Mouse (Mus musculus) neural tube, embryonic 12.5 days (tissue): ENCODE measurements around the gene Larp1b. TPM values are rescaled to one million over a fixed set of nuclear protein-coding genes. Genes with fewer than 3 reads are reported as not detected.
"Not testable (repeated sequence)": the region's sequence is repeated elsewhere in the genome, so short reads cannot be mapped to it uniquely, and the experiment has no call there.

Source experiments
- ATAC-seq: fragments of 200-750 bp; cut with Nextera tagmentation; 2 replicates; pipeline ENCODE4 v1.8.0; 2017; ENCODE audit warnings: low read depth, mild to moderate bottlenecking, moderate TSS enrichment, moderate library complexity; ENCODE audit not compliant: low FRiP score
- H3K27ac ChIP-seq: fragments of 300-500 bp; sonication (generic); 2 replicates; pipeline ENCODE4 v1.5.1; 2016
- H3K27me3 ChIP-seq: fragments of 300-500 bp; sonication (generic); replicated peaks from 2 replicates; pipeline ENCODE4 v1.6.1; 2016; ENCODE audit warnings: mild to moderate bottlenecking
- H3K36me3 ChIP-seq: fragments of 300-500 bp; sonication (generic); 2 replicates; pipeline ENCODE4 v1.6.1; 2016; ENCODE audit warnings: mild to moderate bottlenecking
- H3K4me1 ChIP-seq: fragments of 300-500 bp; sonication (generic); 2 replicates; pipeline ENCODE4 v1.6.1; 2016
- H3K4me2 ChIP-seq: fragments of 300-500 bp; sonication (generic); replicated peaks from 2 replicates; pipeline ENCODE4 v1.6.1; 2016; ENCODE audit warnings: mild to moderate bottlenecking
- H3K4me3 ChIP-seq: fragments of 300-500 bp; sonication (generic); 2 replicates; pipeline ENCODE4 v1.5.1; 2016
- H3K9ac ChIP-seq: fragments of 300-500 bp; sonication (generic); 2 replicates; pipeline ENCODE4 v1.6.1; 2016; ENCODE audit warnings: mild to moderate bottlenecking
- H3K9me3 ChIP-seq: fragments of 300-500 bp; sonication (generic); 2 replicates; pipeline ENCODE4 v1.6.1; 2016; ENCODE audit warnings: mild to moderate bottlenecking
- WGBS: fragments of 180-500 bp; shearing (Covaris S2); methylation state at CpG from one replicate; pipeline ENCODE4 v1.1.7; 2016; 5-methylcytosine and 5-hydroxymethylcytosine counted together
- polyA plus RNA-seq: library from polyadenylated mRNA; unstranded; fragments of >200 nt; fragmentation: Nextera tagmentation; extraction: Ambion mirVana; gene quantifications from 2 replicates; pipeline ENCODE4 v1.2.1, GENCODE M21; 2016

The Larp1b gene
- polyA plus RNA-seq, result 4.3 TPM in 2 replicates

GRCm38 (mm10) chr3:40949170-40949902 lies at the start of gene Larp1b:
Larp1b (plus strand) TSS chr3:40949828.
- peak within 1 kb of the TSS; percentile 75 for H3K27ac ChIP-seq
- peaks cover 8% of the 10 kb centered on the region; the same call in 1 of the 2 replicates for H3K4me1 ChIP-seq
- H3K9me3 ChIP-seq, result no peaks in the 10 kb centered on the region
- peak within 1 kb of the TSS; percentile 97 for H3K4me2 ChIP-seq
- H3K36me3 ChIP-seq, result no peaks in the 10 kb centered on the region
- WGBS, result 2% methylated on average over 66 of the region's 66 CpGs
- peak within 1 kb of the TSS; percentile 85 for H3K9ac ChIP-seq
- ATAC-seq, result peak; percentile 96
- H3K4me3 ChIP-seq, result peak within 1 kb of the TSS; percentile 84
- H3K27me3 ChIP-seq, result peaks cover 9% of the 10 kb centered on the region

GRCm38 (mm10) chr3:40902443-40902842 lies 47.2 kb upstream of the Larp1b start, which contains the start of gene 1700034I23Rik:
1700034I23Rik (minus strand) TSS chr3:40902543.
- WGBS, result 98% methylated on average over 8 of the region's 10 CpGs
- ATAC-seq, H3K36me3 ChIP-seq, H3K9me3 ChIP-seq, H3K4me1 ChIP-seq, H3K9ac ChIP-seq, H3K4me2 ChIP-seq, H3K4me3 ChIP-seq, H3K27ac ChIP-seq, H3K27me3 ChIP-seq: not testable (repeated sequence)

- Histone ChIP-seq H3K27me3 (no peaks in the 10 kb centered on the region), H3K4me1 (no peaks in the 10 kb centered on the region), H3K4me2 (no peak overlapping the region), H3K27ac (no peak overlapping the region), H3K4me3 (no peak overlapping the region), H3K9ac (no peak overlapping the region), H3K36me3 (peaks cover 9% of the 10 kb centered on the region; the same call in 1 of the 2 replicates), H3K9me3 (no peaks in the 10 kb centered on the region)
- 93% methylated on average over 5 of the region's 5 CpGs for WGBS
- no peak for ATAC-seq
Measured at GRCm38 (mm10) chr3:40938189-40938588, 11.4 kb upstream of the Larp1b start.

- no peak for ATAC-seq
- no peak overlapping the region for H3K27ac ChIP-seq
- H3K9me3 ChIP-seq, result no peaks in the 10 kb centered on the region
- H3K27me3 ChIP-seq, result no peaks in the 10 kb centered on the region
- H3K4me3 ChIP-seq, result no peak overlapping the region
- peaks cover 5% of the 10 kb centered on the region; the same call in 1 of the 2 replicates for H3K36me3 ChIP-seq
- no peaks in the 10 kb centered on the region for H3K4me1 ChIP-seq
- WGBS, result 96% methylated on average over 4 of the region's 4 CpGs
- H3K4me2 ChIP-seq, result no peak overlapping the region
- no peak overlapping the region for H3K9ac ChIP-seq
Measured at GRCm38 (mm10) chr3:40938592-40938991, 11.0 kb upstream of the Larp1b start.

GRCm38 (mm10) chr3:40939019-40939418 lies 10.6 kb upstream of the Larp1b start:
- H3K9ac ChIP-seq, result no peak overlapping the region

GRCm38 (mm10) chr3:40949903-40950600 lies 424 bp downstream of the Larp1b start:
- H3K9me3 ChIP-seq, result no peaks in the 10 kb centered on the region
- H3K36me3 ChIP-seq, result no peaks in the 10 kb centered on the region
- peaks cover 9% of the 10 kb centered on the region for H3K27me3 ChIP-seq
- ATAC-seq, result peak; percentile 76
- peak overlapping the region; percentile 84 for H3K4me3 ChIP-seq
- H3K27ac ChIP-seq, result peak overlapping the region; percentile 75
- H3K4me1 ChIP-seq, result peaks cover 8% of the 10 kb centered on the region; the same call in 1 of the 2 replicates
- peak overlapping the region; percentile 97 for H3K4me2 ChIP-seq
- WGBS, result 0% methylated on average over 87 of the region's 118 CpGs
- H3K9ac ChIP-seq, result peak overlapping the region; percentile 85

More at GRCm38 (mm10) chr3:40939019-40939418, 10.6 kb upstream of the Larp1b start:
- no peaks in the 10 kb centered on the region for H3K27me3 ChIP-seq
- H3K4me3 ChIP-seq, result no peak overlapping the region
- H3K4me2 ChIP-seq, result no peak overlapping the region
- ATAC-seq, result no peak
- peaks cover 1% of the 10 kb centered on the region; the same call in 1 of the 2 replicates for H3K36me3 ChIP-seq
- H3K9me3 ChIP-seq, result no peaks in the 10 kb centered on the region
- no peak overlapping the region for H3K27ac ChIP-seq
- no peaks in the 10 kb centered on the region for H3K4me1 ChIP-seq

- WGBS, result under 1% methylated on average over 43 of the region's 43 CpGs
- ATAC-seq, result peak; percentile 0; the same call in 1 of the 2 replicates
- Histone ChIP-seq H3K4me2 (peak overlapping the region; percentile 97), H3K4me3 (peak overlapping the region; percentile 84), H3K27ac (no peak overlapping the region), H3K9ac (peak overlapping the region; percentile 85), H3K9me3 (no peaks in the 10 kb centered on the region), H3K36me3 (no peaks in the 10 kb centered on the region), H3K4me1 (peaks cover 8% of the 10 kb centered on the region; the same call in 1 of the 2 replicates), H3K27me3 (peaks cover 9% of the 10 kb centered on the region)
Measured at GRCm38 (mm10) chr3:40950601-40951201, 1.1 kb downstream of the Larp1b start.

- H3K9ac ChIP-seq, result no peak overlapping the region
- no peak for ATAC-seq
- peaks cover 8% of the 10 kb centered on the region; the same call in 1 of the 2 replicates for H3K4me1 ChIP-seq
- H3K36me3 ChIP-seq, result no peaks in the 10 kb centered on the region
- H3K4me2 ChIP-seq, result peak overlapping the region; percentile 97
- 9% methylated on average over 7 of the region's 7 CpGs for WGBS
- H3K27me3 ChIP-seq, result peaks cover 9% of the 10 kb centered on the region
- H3K4me3 ChIP-seq, result no peak overlapping the region
- H3K9me3 ChIP-seq, result no peaks in the 10 kb centered on the region
- H3K27ac ChIP-seq, result no peak overlapping the region
Measured at GRCm38 (mm10) chr3:40951365-40951764, 1.7 kb downstream of the Larp1b start.

GRCm38 (mm10) chr3:40952606-40953005 lies 3.0 kb downstream of the Larp1b start:
- no peak for ATAC-seq

GRCm38 (mm10) chr3:40954792-40955191 lies 5.2 kb downstream of the Larp1b start:
- no peak overlapping the region for H3K27ac ChIP-seq

More at GRCm38 (mm10) chr3:40952606-40953005, 3.0 kb downstream of the Larp1b start:
- Histone ChIP-seq H3K4me1 (peaks cover 8% of the 10 kb centered on the region; the same call in 1 of the 2 replicates), H3K9ac (no peak overlapping the region), H3K4me3 (no peak overlapping the region), H3K36me3 (no peaks in the 10 kb centered on the region), H3K9me3 (no peaks in the 10 kb centered on the region), H3K27me3 (peaks cover 9% of the 10 kb centered on the region), H3K27ac (no peak overlapping the region), H3K4me2 (no peak overlapping the region)

GRCm38 (mm10) chr3:40958831-40959230 lies 9.2 kb downstream of the Larp1b start:
- Histone ChIP-seq H3K36me3 (no peaks in the 10 kb centered on the region), H3K4me3 (no peak overlapping the region), H3K4me2 (no peak overlapping the region), H3K9me3 (no peaks in the 10 kb centered on the region), H3K9ac (no peak overlapping the region), H3K4me1 (no peaks in the 10 kb centered on the region), H3K27ac (no peak overlapping the region), H3K27me3 (no peaks in the 10 kb centered on the region)
- ATAC-seq, result no peak

More at GRCm38 (mm10) chr3:40954792-40955191, 5.2 kb downstream of the Larp1b start:
- Histone ChIP-seq H3K4me3 (no peak overlapping the region), H3K27me3 (no peaks in the 10 kb centered on the region; the same call in 1 of the 2 replicates), H3K4me1 (peaks cover 8% of the 10 kb centered on the region; the same call in 1 of the 2 replicates), H3K36me3 (no peaks in the 10 kb centered on the region), H3K9me3 (no peaks in the 10 kb centered on the region), H3K9ac (no peak overlapping the region), H3K4me2 (no peak overlapping the region)
- ATAC-seq, result no peak
- 85% methylated on average over 1 of the region's 1 CpGs for WGBS

GRCm38 (mm10) chr3:40980758-40981157 lies 31.1 kb downstream of the Larp1b start:
- Histone ChIP-seq H3K9ac (no peak overlapping the region), H3K4me3 (no peak overlapping the region), H3K4me1 (no peaks in the 10 kb centered on the region), H3K9me3 (no peaks in the 10 kb centered on the region), H3K36me3 (no peaks in the 10 kb centered on the region), H3K27ac (no peak overlapping the region), H3K27me3 (no peaks in the 10 kb centered on the region), H3K4me2 (no peak overlapping the region)
- ATAC-seq, result no peak
